Mouse (Mus musculus): ENCODE results near the gene Itga9. TPM values are rescaled to one million over a fixed set of nuclear protein-coding genes. Genes with fewer than 3 reads are reported as not detected.

Itga9 gene
- polyA plus RNA-seq, 1 experiment, result not detected

GRCm38 (mm10) chr9:118584838-118585237 lies 21.7 kb upstream of the Itga9 start:
- no peak overlapping the region for H3K4me3 ChIP-seq (ENCODE audit: insufficient read depth, poor library complexity, severe bottlenecking)
- H3K36me3 ChIP-seq (ENCODE audit: control insufficient read depth, insufficient read depth), result peaks cover 3% of the 10 kb centered on the region
- H3K27me3 ChIP-seq (ENCODE audit: control insufficient read depth, insufficient read depth, insufficient read length), result no peaks in the 10 kb centered on the region
- TF ChIP-seq CTCF (IDR thresholded peaks at IDR 0.05; ENCODE audit: control insufficient read depth, insufficient read depth, insufficient read length), result no peak
- no peak for TF ChIP-seq USF1 (IDR thresholded peaks at IDR 0.05; ENCODE audit: low read depth)
- no peak for TF ChIP-seq MAX (IDR thresholded peaks at IDR 0.05)
- H3K79me3 ChIP-seq (ENCODE audit: low read depth), result no peaks in the 10 kb centered on the region
- no peaks in the 10 kb centered on the region for H3K79me2 ChIP-seq (ENCODE audit: control insufficient read depth, insufficient read depth)
- no peak overlapping the region for H3ac ChIP-seq (ENCODE audit: control insufficient read depth, insufficient read length, low read depth)

DNA sequence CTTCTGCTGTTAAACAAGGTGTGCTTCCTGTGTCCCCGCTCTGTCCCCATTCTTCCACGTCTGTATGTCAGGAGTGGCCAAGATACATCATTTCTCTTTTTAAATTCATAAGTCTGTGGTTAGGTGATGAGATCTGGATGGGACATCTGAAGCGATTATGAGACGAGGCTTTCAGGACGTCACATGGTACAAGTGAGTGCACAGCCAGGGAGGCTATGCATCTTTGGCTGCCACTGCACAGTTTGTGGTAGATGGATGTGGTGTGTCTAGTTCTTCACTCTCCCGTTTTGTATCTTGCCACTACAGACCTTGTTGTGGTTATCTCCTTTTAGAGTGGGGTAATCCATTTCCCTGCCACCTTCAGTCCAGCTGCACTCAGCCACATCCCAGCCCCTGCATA lies 20.5 kb upstream of the Itga9 start:
- Histone ChIP-seq H3K27me3 (ENCODE audit: control insufficient read depth, insufficient read depth, insufficient read length) (no peaks in the 10 kb centered on the region), H3K4me3 (ENCODE audit: insufficient read depth, poor library complexity, severe bottlenecking) (no peak overlapping the region), H3K36me3 (ENCODE audit: control insufficient read depth, insufficient read depth) (peaks cover under 1% of the 10 kb centered on the region), H3ac (ENCODE audit: control insufficient read depth, insufficient read length, low read depth) (no peak overlapping the region), H3K79me3 (ENCODE audit: low read depth) (no peaks in the 10 kb centered on the region), H3K79me2 (ENCODE audit: control insufficient read depth, insufficient read depth) (no peaks in the 10 kb centered on the region)
- TF ChIP-seq CTCF (IDR thresholded peaks at IDR 0.05; ENCODE audit: control insufficient read depth, insufficient read depth, insufficient read length), result no peak
- TF ChIP-seq MYOG (IDR thresholded peaks at IDR 0.05; ENCODE audit: control insufficient read depth, extremely low read depth, insufficient read length), result no peak
- TF ChIP-seq FOSL1 (IDR thresholded peaks at IDR 0.05; ENCODE audit: insufficient read depth, low read length, poor library complexity, severe bottlenecking), result no peak
- no peak for TF ChIP-seq MAX (IDR thresholded peaks at IDR 0.05)
- no peak for TF ChIP-seq USF1 (IDR thresholded peaks at IDR 0.05; ENCODE audit: low read depth)
- no peak for TF ChIP-seq MYOD1 (IDR thresholded peaks at IDR 0.05; ENCODE audit: control insufficient read depth, insufficient read length, low read depth)
- TF ChIP-seq CEBPB (IDR thresholded peaks at IDR 0.05; ENCODE audit: low read depth), result no peak

- TF ChIP-seq CTCF (IDR thresholded peaks at IDR 0.05; ENCODE audit: control insufficient read depth, insufficient read depth, insufficient read length) (no peak), FOSL1 (IDR thresholded peaks at IDR 0.05; ENCODE audit: insufficient read depth, low read length, poor library complexity, severe bottlenecking) (no peak), CEBPB (IDR thresholded peaks at IDR 0.05; ENCODE audit: low read depth) (no peak), MYOD1 (IDR thresholded peaks at IDR 0.05; ENCODE audit: control insufficient read depth, insufficient read length, low read depth) (no peak), MAX (IDR thresholded peaks at IDR 0.05) (no peak), MYOG (IDR thresholded peaks at IDR 0.05; ENCODE audit: control insufficient read depth, extremely low read depth, insufficient read length) (no peak), USF1 (IDR thresholded peaks at IDR 0.05; ENCODE audit: low read depth) (no peak)
- no peaks in the 10 kb centered on the region for H3K27me3 ChIP-seq (ENCODE audit: control insufficient read depth, insufficient read depth, insufficient read length)
- no peak overlapping the region for H3K4me3 ChIP-seq (ENCODE audit: insufficient read depth, poor library complexity, severe bottlenecking)
- H3K79me2 ChIP-seq (ENCODE audit: control insufficient read depth, insufficient read depth), result no peaks in the 10 kb centered on the region
- no peaks in the 10 kb centered on the region for H3K36me3 ChIP-seq (ENCODE audit: control insufficient read depth, insufficient read depth)
- no peak overlapping the region for H3ac ChIP-seq (ENCODE audit: control insufficient read depth, insufficient read length, low read depth)
- no peaks in the 10 kb centered on the region for H3K79me3 ChIP-seq (ENCODE audit: low read depth)
Measured at GRCm38 (mm10) chr9:118587115-118587514, 19.4 kb upstream of the Itga9 start.

DNA sequence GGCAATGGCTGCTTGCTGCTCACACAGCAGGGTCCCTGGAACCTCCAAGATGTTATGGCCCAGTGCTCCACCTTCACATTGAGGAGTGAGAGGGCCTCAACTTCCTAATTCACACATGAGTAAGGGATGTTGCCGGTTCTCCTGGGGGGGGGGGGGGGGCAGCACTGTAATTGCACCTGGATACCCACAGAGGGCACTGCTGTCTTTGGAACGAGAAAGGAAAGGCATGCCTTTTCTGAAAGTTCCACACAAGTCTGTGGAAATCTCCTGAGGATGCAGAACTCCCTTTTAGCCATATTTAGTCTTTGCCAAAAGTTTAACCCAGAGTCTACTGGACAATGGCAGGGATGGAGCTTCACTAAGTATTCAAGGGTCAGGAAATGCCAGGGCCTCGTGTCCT lies 17.2 kb upstream of the Itga9 start:
- H3ac ChIP-seq (ENCODE audit: control insufficient read depth, insufficient read length, low read depth), result no peak overlapping the region
- no peaks in the 10 kb centered on the region for H3K36me3 ChIP-seq (ENCODE audit: control insufficient read depth, insufficient read depth)
- no peaks in the 10 kb centered on the region for H3K79me3 ChIP-seq (ENCODE audit: low read depth)
- H3K79me2 ChIP-seq (ENCODE audit: control insufficient read depth, insufficient read depth), result no peaks in the 10 kb centered on the region
- peak; percentile 27 for TF ChIP-seq CTCF (IDR thresholded peaks at IDR 0.05; ENCODE audit: control insufficient read depth, insufficient read depth, insufficient read length)
- TF ChIP-seq FOSL1 (IDR thresholded peaks at IDR 0.05; ENCODE audit: insufficient read depth, low read length, poor library complexity, severe bottlenecking), result no peak
- no peak overlapping the region for H3K4me3 ChIP-seq (ENCODE audit: insufficient read depth, poor library complexity, severe bottlenecking)
- no peaks in the 10 kb centered on the region for H3K27me3 ChIP-seq (ENCODE audit: control insufficient read depth, insufficient read depth, insufficient read length)

- TF ChIP-seq MAX (IDR thresholded peaks at IDR 0.05) (no peak), MYOD1 (IDR thresholded peaks at IDR 0.05; ENCODE audit: control insufficient read depth, insufficient read length, low read depth) (no peak), CTCF (IDR thresholded peaks at IDR 0.05; ENCODE audit: control insufficient read depth, insufficient read depth, insufficient read length) (no peak), CEBPB (IDR thresholded peaks at IDR 0.05; ENCODE audit: low read depth) (no peak), USF1 (IDR thresholded peaks at IDR 0.05; ENCODE audit: low read depth) (no peak), FOSL1 (IDR thresholded peaks at IDR 0.05; ENCODE audit: insufficient read depth, low read length, poor library complexity, severe bottlenecking) (no peak), MYOG (IDR thresholded peaks at IDR 0.05; ENCODE audit: control insufficient read depth, extremely low read depth, insufficient read length) (no peak)
- Histone ChIP-seq H3K27me3 (ENCODE audit: control insufficient read depth, insufficient read depth, insufficient read length) (peaks cover 9% of the 10 kb centered on the region), H3K79me2 (ENCODE audit: control insufficient read depth, insufficient read depth) (no peaks in the 10 kb centered on the region), H3K79me3 (ENCODE audit: low read depth) (no peaks in the 10 kb centered on the region), H3K36me3 (ENCODE audit: control insufficient read depth, insufficient read depth) (no peaks in the 10 kb centered on the region), H3K4me3 (ENCODE audit: insufficient read depth, poor library complexity, severe bottlenecking) (no peak overlapping the region), H3ac (ENCODE audit: control insufficient read depth, insufficient read length, low read depth) (no peak overlapping the region)
Measured at GRCm38 (mm10) chr9:118590230-118590629, 16.3 kb upstream of the Itga9 start.

GRCm38 (mm10) chr9:118591633-118592032 lies 14.9 kb upstream of the Itga9 start:
- H3K36me3 ChIP-seq (ENCODE audit: control insufficient read depth, insufficient read depth), result no peaks in the 10 kb centered on the region
- no peak overlapping the region for H3K4me3 ChIP-seq (ENCODE audit: insufficient read depth, poor library complexity, severe bottlenecking)
- H3K79me2 ChIP-seq (ENCODE audit: control insufficient read depth, insufficient read depth), result no peaks in the 10 kb centered on the region
- H3K27me3 ChIP-seq (ENCODE audit: control insufficient read depth, insufficient read depth, insufficient read length), result peaks cover 12% of the 10 kb centered on the region
- no peak overlapping the region for H3ac ChIP-seq (ENCODE audit: control insufficient read depth, insufficient read length, low read depth)
- H3K79me3 ChIP-seq (ENCODE audit: low read depth), result no peaks in the 10 kb centered on the region
- TF ChIP-seq MYOG (IDR thresholded peaks at IDR 0.05; ENCODE audit: control insufficient read depth, extremely low read depth, insufficient read length) (no peak), FOSL1 (IDR thresholded peaks at IDR 0.05; ENCODE audit: insufficient read depth, low read length, poor library complexity, severe bottlenecking) (no peak), MYOD1 (IDR thresholded peaks at IDR 0.05; ENCODE audit: control insufficient read depth, insufficient read length, low read depth) (no peak), MAX (IDR thresholded peaks at IDR 0.05) (no peak), CTCF (IDR thresholded peaks at IDR 0.05; ENCODE audit: control insufficient read depth, insufficient read depth, insufficient read length) (no peak), CEBPB (IDR thresholded peaks at IDR 0.05; ENCODE audit: low read depth) (no peak), USF1 (IDR thresholded peaks at IDR 0.05; ENCODE audit: low read depth) (no peak)
